Mouse (Mus musculus) cortical plate, adult 2 months (tissue): ENCODE results near the gene Elavl2. TPM values are rescaled to one million over a fixed set of nuclear protein-coding genes. Genes with fewer than 3 reads are reported as not detected.

ENCODE experiments used
- H3K27ac ChIP-seq: fragments of 200-500 bp; 2 replicates; pipeline ENCODE4 v1.5.1; 2012; ENCODE audit warnings: low read length, control low read depth, inconsistent platforms; ENCODE audit not compliant: insufficient read depth
- H3K4me1 ChIP-seq: fragments of 200-500 bp; 2 replicates; pipeline ENCODE4 v1.6.1; 2011; ENCODE audit warnings: low read length; ENCODE audit not compliant: control insufficient read depth, insufficient read depth
- H3K4me3 ChIP-seq: fragments of 200-500 bp; 2 replicates; pipeline ENCODE4 v1.5.1; 2011; ENCODE audit warnings: mild to moderate bottlenecking, low read length, control low read depth; ENCODE audit not compliant: insufficient read depth
- CTCF ChIP-seq: fragments of 200-500 bp; IDR thresholded peaks from 2 replicates; pipeline ENCODE4 v1.5.1; 2011; ENCODE audit warnings: mild to moderate bottlenecking, control low read depth, low read length; ENCODE audit not compliant: insufficient read depth; ENCODE audit errors: extremely low read depth
- POLR2A ChIP-seq: fragments of 200-500 bp; IDR thresholded peaks from 2 replicates; pipeline ENCODE4 v1.6.1; 2011; ENCODE audit warnings: mild to moderate bottlenecking, low read length, control low read depth; ENCODE audit not compliant: insufficient read depth; ENCODE audit errors: extremely low read depth
- polyA plus RNA-seq: library from polyadenylated mRNA; depleted of rRNA; stranded (reverse); fragments of >200 nt; gene quantifications from 2 replicates; pipeline ENCODE4 v1.2.3, GENCODE M21; 2012; rRNA removed

The Elavl2 gene
- polyA plus RNA-seq: 38.6 and 41.1 TPM in 2 replicates

- Histone ChIP-seq H3K4me3 (peak within 1 kb of the TSS; percentile 31), H3K27ac (no peak within 1 kb of the TSS), H3K4me1 (no peaks in the 10 kb centered on the region)
- TF ChIP-seq CTCF: no peak
- TF ChIP-seq POLR2A: no peak
Measured at GRCm38 (mm10) chr4:91400423-91400822, at the start of gene Elavl2. Gene Elavl2, minus strand, starts transcription at chr4:91400785.

GRCm38 (mm10) chr4:91447887-91448286 is 47.3 kb upstream of the Elavl2 start:
- Histone ChIP-seq H3K4me3 (no peak overlapping the region), H3K27ac (no peak overlapping the region), H3K4me1 (no peaks in the 10 kb centered on the region)
- TF ChIP-seq POLR2A (no peak), CTCF (no peak)

- no peak overlapping the region for H3K27ac ChIP-seq
Measured at GRCm38 (mm10) chr4:91415582-91415981, 15.0 kb upstream of the Elavl2 start.

GRCm38 (mm10) chr4:91405047-91405446 is 4.5 kb upstream of the Elavl2 start:
- Histone ChIP-seq H3K4me3 (no peak overlapping the region), H3K27ac (no peak overlapping the region), H3K4me1 (no peaks in the 10 kb centered on the region)
- no peak for TF ChIP-seq CTCF
- TF ChIP-seq POLR2A: no peak

More at GRCm38 (mm10) chr4:91415582-91415981, 15.0 kb upstream of the Elavl2 start:
- Histone ChIP-seq H3K4me1 (no peaks in the 10 kb centered on the region), H3K4me3 (no peak overlapping the region)
- no peak for TF ChIP-seq POLR2A
- no peak for TF ChIP-seq CTCF

GRCm38 (mm10) chr4:91399510-91400196 is 932 bp downstream of the Elavl2 start:
- TF ChIP-seq POLR2A (no peak), CTCF (no peak)
- Histone ChIP-seq H3K4me1 (no peaks in the 10 kb centered on the region), H3K27ac (no peak overlapping the region), H3K4me3 (peak overlapping the region; percentile 20; the same call in 1 of the 2 replicates)

- Histone ChIP-seq H3K4me3 (no peak overlapping the region), H3K4me1 (no peaks in the 10 kb centered on the region), H3K27ac (no peak overlapping the region)
- TF ChIP-seq POLR2A (no peak), CTCF (no peak)
Measured at GRCm38 (mm10) chr4:91391987-91392598, 8.5 kb downstream of the Elavl2 start.

- H3K4me1 ChIP-seq: no peaks in the 10 kb centered on the region
- H3K27ac ChIP-seq: no peak overlapping the region
- no peak overlapping the region for H3K4me3 ChIP-seq
- TF ChIP-seq POLR2A: no peak
- no peak for TF ChIP-seq CTCF
Measured at GRCm38 (mm10) chr4:91387701-91388100, 12.9 kb downstream of the Elavl2 start.

GRCm38 (mm10) chr4:91381201-91381627 is 19.4 kb downstream of the Elavl2 start:
- H3K27ac ChIP-seq: no peak overlapping the region
- peak overlapping the region; percentile 50 for H3K4me3 ChIP-seq
- H3K4me1 ChIP-seq: no peaks in the 10 kb centered on the region
- TF ChIP-seq POLR2A: no peak
- no peak for TF ChIP-seq CTCF

GRCm38 (mm10) chr4:91380341-91381117 is 20.1 kb downstream of the Elavl2 start:
- H3K4me3 ChIP-seq: peak overlapping the region; percentile 50
- no peak overlapping the region for H3K27ac ChIP-seq
- H3K4me1 ChIP-seq: no peaks in the 10 kb centered on the region
- TF ChIP-seq POLR2A: no peak
- no peak for TF ChIP-seq CTCF
